Mouse (Mus musculus) ES-E14 (cell line): Measurements from ENCODE around the gene Pomgnt1. TPM values are rescaled to one million over a fixed set of nuclear protein-coding genes. Genes with fewer than 3 reads are reported as not detected.

Experiments
- DNase-seq: peaks from one replicate; pipeline ENCODE4 v3.0.0-alpha.2; 2013; ENCODE audit warnings: low read depth, low spot score
- H3K27ac ChIP-seq: 2 replicates; pipeline ENCODE4 v1.5.1; 2012; ENCODE audit warnings: low read depth, mild to moderate bottlenecking, low read length, moderate library complexity, mixed read lengths; ENCODE audit not compliant: poor library complexity, insufficient read depth, severe bottlenecking
- H3K36me3 ChIP-seq: 2 replicates; pipeline ENCODE4 v1.6.1; 2012; ENCODE audit warnings: mild to moderate bottlenecking, low read length, moderate library complexity, mixed read lengths; ENCODE audit not compliant: control insufficient read depth, poor library complexity, insufficient read depth, severe bottlenecking
- H3K4me1 ChIP-seq, 2 experiments: fragments of 150-350 bp in 1 of 2; sonication (generic) in 1 of 2; 2 replicates each; pipeline ENCODE4 v1.6.1; 2012; ENCODE audit warnings: low read length in 2 of 2, mild to moderate bottlenecking in 1 of 2, mixed read lengths in 1 of 2; ENCODE audit not compliant: control insufficient read depth in 2 of 2, insufficient read depth in 2 of 2, poor library complexity in 1 of 2
- H3K4me3 ChIP-seq, 2 experiments: fragments of 150-350 bp in 1 of 2; sonication (generic) in 1 of 2; 2 replicates each; pipeline ENCODE4 v1.5.1; 2012; ENCODE audit warnings: low read length in 2 of 2, low read depth in 1 of 2, mild to moderate bottlenecking in 1 of 2, mixed read lengths in 1 of 2; ENCODE audit not compliant: insufficient read depth in 1 of 2, poor library complexity in 1 of 2, severe bottlenecking in 1 of 2
- H3K9ac ChIP-seq: 2 replicates; pipeline ENCODE4 v1.6.1; 2012; ENCODE audit warnings: low read depth, mild to moderate bottlenecking, low read length, mixed read lengths; ENCODE audit not compliant: poor library complexity, insufficient read depth, severe bottlenecking
- H3K9me3 ChIP-seq: fragments of 150-350 bp; sonication (generic); 2 replicates; pipeline ENCODE4 v1.6.1; 2012; ENCODE audit warnings: low read depth, mild to moderate bottlenecking, low read length; ENCODE audit not compliant: control insufficient read depth, insufficient read depth
- HCFC1 ChIP-seq: IDR thresholded peaks from 2 replicates; pipeline ENCODE4 v1.6.1; 2012; ENCODE audit warnings: low read length, inconsistent platforms, borderline replicate concordance; ENCODE audit not compliant: insufficient read depth
- in situ Hi-C, 2 experiments: fragments of 600-800 bp; cut with MboI; formaldehyde crosslinking; loops; one replicate each; pipeline ENCODE4 v1.15.1; 2025; ENCODE audit warnings: low sequenced_read_pairs in 2 of 2, inconsistent platforms in 1 of 2; ENCODE audit not compliant: unreplicated experiment in 2 of 2
- total RNA-seq: library from RNA; depleted of rRNA; stranded (reverse); fragments of 300-350 nt; gene quantifications from 2 replicates; pipeline ENCODE4 v1.2.3, GENCODE M21; 2012; rRNA removed

Pomgnt1 gene
- total RNA-seq, 1 experiment = 48.6 TPM

DNA sequence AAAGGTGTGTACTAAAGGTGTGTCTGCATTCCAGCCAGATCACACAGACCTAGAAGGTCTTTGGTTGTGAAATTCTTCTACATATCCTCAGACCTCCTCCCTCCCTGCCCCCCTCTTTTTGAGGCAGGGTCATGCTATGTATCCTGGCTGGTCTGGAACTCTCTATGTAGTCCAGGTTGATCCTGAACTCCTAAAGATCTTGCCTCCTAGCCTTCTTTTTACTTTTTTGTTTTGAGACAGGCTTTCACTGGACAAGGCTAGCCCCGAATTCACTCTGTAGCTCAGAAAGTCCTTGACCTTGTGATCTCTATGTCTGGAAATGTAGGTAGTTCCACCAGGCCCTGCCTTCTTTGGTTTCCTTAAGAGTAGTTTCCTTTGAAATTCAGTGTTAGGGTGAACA, 85.3 kb downstream of the Pomgnt1 start:
- H3K4me3 ChIP-seq = no peak overlapping the region
- no peak for TF ChIP-seq HCFC1
- in situ Hi-C loops = no loop called here
- no peaks in the 10 kb centered on the region for H3K36me3 ChIP-seq
- H3K4me1 ChIP-seq = peaks cover 0 to 2% of the 10 kb centered on the region in 2 experiments; a peak in 1 of 4 replicates
- H3K9me3 ChIP-seq = no peaks in the 10 kb centered on the region
- H3K27ac ChIP-seq = no peak overlapping the region
- no peak overlapping the region for H3K9ac ChIP-seq
- no peak for DNase-seq

Other genes with a start within 250 kb of the Pomgnt1 start
- gene Kncn, start 239.4 kb upstream of the Pomgnt1 start, total RNA-seq = not detected in 2 replicates
- gene 6430628N08Rik, start 233.2 kb upstream of the Pomgnt1 start, total RNA-seq = not detected in 2 replicates
- gene Dmbx1, start 183.9 kb upstream of the Pomgnt1 start, total RNA-seq = 0.11 and 0.18 TPM in 2 replicates
- gene Faah, start 105.9 kb upstream of the Pomgnt1 start, total RNA-seq = 5.9 and 15.5 TPM in 2 replicates
- 24.8 and 36.8 TPM in 2 replicates for gene Nsun4, start 70.0 kb upstream of the Pomgnt1 start, total RNA-seq
- gene Uqcrh, start 48.8 kb upstream of the Pomgnt1 start, total RNA-seq = 405 and 420 TPM in 2 replicates
- 32.2 and 42.0 TPM in 2 replicates for gene Lrrc41, start 48.6 kb upstream of the Pomgnt1 start, total RNA-seq
- gene Rad54l, start 150 bp upstream of the Pomgnt1 start, total RNA-seq = 36.2 and 38.6 TPM in 2 replicates
- 0.49 and 0.95 TPM in 2 replicates for gene Lurap1, start 27.5 kb downstream of the Pomgnt1 start, total RNA-seq
- 1.7 and 3.0 TPM in 2 replicates for gene Tspan1, start 43.8 kb downstream of the Pomgnt1 start, total RNA-seq
- gene 1700042G07Rik, start 49.5 kb downstream of the Pomgnt1 start, total RNA-seq = not detected in 2 replicates
- gene Gm49337, start 49.5 kb downstream of the Pomgnt1 start, total RNA-seq = 0.69 and 1.0 TPM in 2 replicates
- 5.4 and 7.8 TPM in 2 replicates for gene Pik3r3, start 97.8 kb downstream of the Pomgnt1 start, total RNA-seq